Mouse (Mus musculus) hindbrain, embryonic 16.5 days (tissue): ENCODE results near the gene Hils1. TPM values are rescaled to one million over a fixed set of nuclear protein-coding genes. Genes with fewer than 3 reads are reported as not detected.

Source experiments
- ATAC-seq: fragments of 200-750 bp; cut with Nextera tagmentation; 2 replicates; pipeline ENCODE4 v1.8.0; 2017; ENCODE audit warnings: moderate TSS enrichment, moderate library complexity
- H3K27ac ChIP-seq: fragments of 300-500 bp; sonication (generic); 2 replicates; pipeline ENCODE4 v1.5.1; 2014; ENCODE audit warnings: low read depth, mild to moderate bottlenecking, control low read depth, low read length, moderate library complexity
- H3K27me3 ChIP-seq: fragments of 300-500 bp; sonication (generic); replicated peaks from 2 replicates; pipeline ENCODE4 v1.6.1; 2014; ENCODE audit warnings: low read length; ENCODE audit not compliant: control insufficient read depth, insufficient read depth
- H3K36me3 ChIP-seq: fragments of 300-500 bp; sonication (generic); 2 replicates; pipeline ENCODE4 v1.6.1; 2014; ENCODE audit warnings: mild to moderate bottlenecking, low read length, moderate library complexity, mixed read lengths; ENCODE audit not compliant: control insufficient read depth, insufficient read depth
- H3K4me1 ChIP-seq: fragments of 300-500 bp; sonication (generic); 2 replicates; pipeline ENCODE4 v1.6.1; 2014; ENCODE audit warnings: low read depth, low read length; ENCODE audit not compliant: control insufficient read depth, insufficient read depth
- H3K4me2 ChIP-seq: fragments of 300-500 bp; sonication (generic); 2 replicates; pipeline ENCODE4 v1.6.1; 2014; ENCODE audit warnings: mild to moderate bottlenecking, low read length, control low read depth, moderate library complexity
- H3K4me3 ChIP-seq: fragments of 300-500 bp; sonication (generic); 2 replicates; pipeline ENCODE4 v1.5.1; 2014; ENCODE audit warnings: mild to moderate bottlenecking, low read length, control low read depth, moderate library complexity
- H3K9ac ChIP-seq: fragments of 300-500 bp; sonication (generic); 2 replicates; pipeline ENCODE4 v1.6.1; 2014; ENCODE audit warnings: low read depth, mild to moderate bottlenecking, control low read depth, low read length, moderate library complexity
- H3K9me3 ChIP-seq: fragments of 300-500 bp; sonication (generic); 2 replicates; pipeline ENCODE4 v1.6.1; 2014; ENCODE audit warnings: mild to moderate bottlenecking, low read length, moderate library complexity; ENCODE audit not compliant: control insufficient read depth
- WGBS: fragments of 180-500 bp; shearing (Covaris S2); extraction: QIAGEN DNeasy Blood & Tissue Kit; methylation state at CpG from one replicate; pipeline ENCODE4 v1.1.7; 2014; 5-methylcytosine and 5-hydroxymethylcytosine counted together
- polyA plus RNA-seq: library from polyadenylated mRNA; unstranded; fragments of >200 nt; fragmentation: Nextera tagmentation; extraction: Ambion mirVana; gene quantifications from 2 replicates; pipeline ENCODE4 v1.2.1, GENCODE M21; 2015

Gene Hils1
- polyA plus RNA-seq = not detected in 2 replicates

DNA sequence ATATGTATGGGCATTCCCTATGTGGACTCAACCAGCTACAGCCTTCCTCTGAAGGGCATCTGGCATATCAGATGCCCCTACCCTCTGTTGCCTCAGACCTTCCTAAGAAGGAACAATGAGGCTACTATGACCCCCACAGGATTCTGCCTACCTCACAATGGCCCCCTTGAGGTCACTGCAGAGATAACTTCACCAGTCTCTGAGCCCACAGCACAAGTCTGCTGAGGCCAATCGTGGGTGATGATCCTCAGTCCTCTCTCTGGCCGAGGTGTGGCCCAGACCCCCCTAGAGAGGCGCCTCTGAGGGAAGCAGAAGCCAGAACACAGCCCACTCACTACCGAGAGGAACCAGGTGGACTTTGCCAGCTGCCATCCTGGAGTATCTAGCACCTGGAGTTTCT is at the start of gene Hils1:
Hils1 (plus strand) TSS at position 175 of the 400 bp plus-strand sequence.
- H3K9me3 ChIP-seq = no peaks in the 10 kb centered on the region
- no peak within 1 kb of the TSS for H3K9ac ChIP-seq
- no peak for ATAC-seq
- no peaks in the 10 kb centered on the region for H3K27me3 ChIP-seq
- H3K27ac ChIP-seq = no peak within 1 kb of the TSS
- H3K36me3 ChIP-seq = no peaks in the 10 kb centered on the region
- H3K4me3 ChIP-seq = no peak within 1 kb of the TSS
- no peak within 1 kb of the TSS for H3K4me2 ChIP-seq
- H3K4me1 ChIP-seq = no peaks in the 10 kb centered on the region; the same call in 1 of the 2 replicates
- WGBS = 46% methylated on average over 4 of the region's 4 CpGs

DNA sequence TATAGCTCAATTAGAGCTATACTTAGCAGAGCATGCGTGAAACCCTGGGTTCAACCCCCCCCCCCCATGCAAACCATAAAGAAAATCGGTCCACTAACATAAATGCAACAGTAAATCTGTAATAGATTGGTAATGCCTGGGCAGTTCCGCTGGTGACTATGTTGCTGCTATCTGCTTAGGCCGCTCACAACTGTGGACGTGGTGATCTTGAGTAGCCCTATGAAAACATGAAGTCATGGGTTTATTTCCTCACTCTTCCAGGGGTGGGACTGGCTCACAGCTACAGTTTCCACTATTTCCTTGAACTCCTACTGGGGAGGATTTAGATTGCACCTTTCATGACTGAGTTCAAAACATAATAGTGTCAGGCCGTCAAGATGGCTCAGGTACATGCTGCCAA is 49.7 kb upstream of the Hils1 start:
- WGBS = 79% methylated on average over 6 of the region's 6 CpGs
- Histone ChIP-seq H3K4me1 (peaks cover 4% of the 10 kb centered on the region), H3K27me3 (no peaks in the 10 kb centered on the region), H3K36me3 (no peaks in the 10 kb centered on the region), H3K27ac (no peak overlapping the region), H3K4me2 (no peak overlapping the region), H3K9me3 (no peaks in the 10 kb centered on the region), H3K4me3 (no peak overlapping the region), H3K9ac (no peak overlapping the region)
- ATAC-seq = no peak

DNA sequence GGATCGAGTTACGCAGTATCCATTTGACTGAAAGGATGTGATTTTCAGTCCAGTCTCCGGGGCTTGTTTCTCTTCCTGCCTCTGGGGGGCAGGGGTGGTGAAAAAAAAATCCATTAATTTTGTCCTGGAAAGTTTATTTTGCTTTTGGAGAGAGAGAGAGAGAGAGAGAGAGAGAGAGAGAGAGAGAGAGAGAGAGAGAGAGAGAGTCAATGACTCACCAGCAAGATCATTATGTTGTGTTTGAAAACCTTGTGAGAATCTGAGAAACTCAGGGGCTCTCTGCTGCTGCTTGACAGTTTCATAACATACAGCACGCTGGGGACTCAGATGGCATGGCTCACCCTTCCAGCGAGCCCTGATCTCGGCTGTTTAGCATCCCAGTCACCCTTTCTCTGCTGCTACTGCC is 46.4 kb upstream of the Hils1 start:
- Histone ChIP-seq H3K36me3 (no peaks in the 10 kb centered on the region), H3K4me3 (no peak overlapping the region), H3K4me1 (peaks cover 4% of the 10 kb centered on the region; the same call in 1 of the 2 replicates), H3K27me3 (no peaks in the 10 kb centered on the region), H3K9me3 (no peaks in the 10 kb centered on the region), H3K9ac (no peak overlapping the region), H3K4me2 (no peak overlapping the region), H3K27ac (no peak overlapping the region)
- ATAC-seq = no peak
- WGBS = 60% methylated on average over 6 of the region's 6 CpGs

DNA sequence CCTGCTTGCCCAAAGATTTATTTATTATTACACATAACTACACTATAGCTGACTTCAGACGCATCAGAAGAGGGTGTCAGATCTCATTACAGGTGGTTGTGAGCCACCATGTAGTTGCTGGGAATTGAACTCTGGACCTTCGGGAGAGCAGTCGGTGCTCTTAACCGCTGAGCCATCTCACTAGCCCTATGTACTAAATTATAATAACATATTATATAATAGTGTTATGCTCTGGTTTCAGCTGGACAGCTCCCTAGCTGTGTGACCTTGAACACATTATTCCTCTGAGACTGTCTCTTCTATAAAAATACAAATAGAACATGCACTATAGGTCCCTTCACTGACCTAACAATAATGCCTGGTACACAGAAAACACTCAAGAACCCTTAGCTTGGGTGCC is 42.4 kb upstream of the Hils1 start:
- ATAC-seq = no peak
- H3K9me3 ChIP-seq = no peaks in the 10 kb centered on the region
- no peak overlapping the region for H3K9ac ChIP-seq
- WGBS = 96% methylated on average over 4 of the region's 4 CpGs
- H3K27ac ChIP-seq = no peak overlapping the region
- H3K4me3 ChIP-seq = no peak overlapping the region
- no peaks in the 10 kb centered on the region for H3K36me3 ChIP-seq
- 0 out of 2 replicates have a peak, but pooled peaks cover 2% of the 10 kb centered on the region for H3K27me3 ChIP-seq
- H3K4me2 ChIP-seq = no peak overlapping the region
- peaks cover 6% of the 10 kb centered on the region; the same call in 1 of the 2 replicates for H3K4me1 ChIP-seq

DNA sequence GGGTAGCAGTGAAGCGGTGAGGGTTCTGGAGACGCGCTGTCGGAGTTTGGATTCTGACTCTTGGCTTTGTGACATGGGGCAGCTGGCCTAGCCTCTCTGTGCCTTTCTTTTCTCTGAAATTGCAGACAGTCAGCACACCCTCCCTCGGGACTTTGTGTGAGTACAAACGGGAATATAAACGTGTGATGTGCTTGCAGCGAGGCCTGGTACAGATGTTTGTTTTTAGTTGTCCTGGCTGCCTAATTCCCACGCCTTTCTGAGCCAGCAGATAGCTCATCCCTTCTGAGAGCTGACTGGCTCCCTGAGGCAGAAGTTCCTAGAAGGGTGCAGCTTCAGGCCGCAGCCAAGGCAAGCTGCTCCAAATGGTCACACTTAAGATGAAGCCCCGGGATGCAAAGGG is 41.0 kb upstream of the Hils1 start:
- no peaks in the 10 kb centered on the region for H3K36me3 ChIP-seq
- no peak overlapping the region for H3K4me3 ChIP-seq
- WGBS = 71% methylated on average over 11 of the region's 11 CpGs
- H3K27me3 ChIP-seq = 0 out of 2 replicates have a peak, but pooled peaks cover 2% of the 10 kb centered on the region
- H3K9ac ChIP-seq = no peak overlapping the region
- H3K27ac ChIP-seq = no peak overlapping the region
- H3K4me1 ChIP-seq = peaks cover 6% of the 10 kb centered on the region; the same call in 1 of the 2 replicates
- H3K4me2 ChIP-seq = no peak overlapping the region
- no peaks in the 10 kb centered on the region for H3K9me3 ChIP-seq
- no peak for ATAC-seq

DNA sequence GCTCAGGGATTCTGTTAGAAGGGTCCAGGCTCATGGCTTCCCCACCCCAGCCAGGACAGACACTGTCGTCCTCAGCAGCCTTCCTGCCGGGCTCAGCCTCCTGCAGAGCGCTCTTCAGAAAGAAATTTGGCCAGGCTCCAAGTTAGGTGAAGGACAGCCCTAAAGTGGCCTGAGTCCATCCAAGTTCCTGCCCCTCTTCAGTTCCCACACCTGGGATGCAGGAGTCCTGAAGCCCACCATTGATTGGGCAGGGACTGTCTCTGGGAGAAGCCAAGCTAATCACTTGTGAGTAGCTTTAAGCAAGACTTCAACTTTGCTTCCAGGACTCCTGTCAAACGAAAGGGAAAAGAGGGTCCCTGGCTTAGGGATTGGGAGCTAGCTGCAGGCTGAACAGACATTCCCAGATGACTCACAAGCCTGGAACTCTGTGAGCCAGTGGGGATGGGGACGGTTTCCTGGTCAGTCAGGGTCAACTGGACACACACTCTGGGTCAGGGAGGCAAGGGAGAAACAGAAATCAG is 39.6 kb upstream of the Hils1 start:
- H3K27ac ChIP-seq = no peak overlapping the region
- peaks cover 6% of the 10 kb centered on the region; the same call in 1 of the 2 replicates for H3K4me1 ChIP-seq
- no peaks in the 10 kb centered on the region for H3K36me3 ChIP-seq
- H3K4me3 ChIP-seq = no peak overlapping the region
- 21% methylated on average over 5 of the region's 5 CpGs for WGBS
- peaks cover 7% of the 10 kb centered on the region; the same call in 1 of the 2 replicates for H3K27me3 ChIP-seq
- peak overlapping the region; percentile 17; the same call in 1 of the 2 replicates for H3K9ac ChIP-seq
- no peaks in the 10 kb centered on the region for H3K9me3 ChIP-seq
- no peak overlapping the region for H3K4me2 ChIP-seq
- no peak for ATAC-seq

DNA sequence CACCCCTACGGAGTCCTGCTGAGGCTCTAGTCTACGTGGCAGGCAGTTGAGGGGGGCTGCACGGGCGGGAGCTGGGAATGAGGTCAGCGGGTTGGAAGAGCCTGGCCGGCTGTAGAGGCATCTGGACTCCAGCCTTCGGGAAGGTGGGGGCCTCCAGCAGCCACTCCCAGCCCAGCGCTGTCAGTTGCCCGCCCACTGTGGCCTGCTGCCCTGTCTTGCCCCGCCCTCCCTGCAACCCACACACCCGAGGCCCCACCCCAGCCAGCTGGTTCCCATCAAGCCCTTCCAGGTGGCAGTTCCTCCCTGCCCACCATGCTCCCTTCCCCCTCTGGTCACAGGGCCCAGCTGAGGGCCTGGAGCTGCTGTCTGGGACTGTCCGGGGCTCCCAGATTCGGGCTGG is 38.6 kb upstream of the Hils1 start:
- Histone ChIP-seq H3K4me2 (peak overlapping the region; percentile 8; the same call in 1 of the 2 replicates), H3K27ac (no peak overlapping the region), H3K4me3 (no peak overlapping the region), H3K27me3 (peaks cover 15% of the 10 kb centered on the region), H3K9ac (peak overlapping the region; percentile 29; the same call in 1 of the 2 replicates), H3K4me1 (peaks cover 6% of the 10 kb centered on the region; the same call in 1 of the 2 replicates), H3K9me3 (no peaks in the 10 kb centered on the region), H3K36me3 (no peaks in the 10 kb centered on the region)
- WGBS = 10% methylated on average over 13 of the region's 13 CpGs
- ATAC-seq = peak; percentile 68

DNA sequence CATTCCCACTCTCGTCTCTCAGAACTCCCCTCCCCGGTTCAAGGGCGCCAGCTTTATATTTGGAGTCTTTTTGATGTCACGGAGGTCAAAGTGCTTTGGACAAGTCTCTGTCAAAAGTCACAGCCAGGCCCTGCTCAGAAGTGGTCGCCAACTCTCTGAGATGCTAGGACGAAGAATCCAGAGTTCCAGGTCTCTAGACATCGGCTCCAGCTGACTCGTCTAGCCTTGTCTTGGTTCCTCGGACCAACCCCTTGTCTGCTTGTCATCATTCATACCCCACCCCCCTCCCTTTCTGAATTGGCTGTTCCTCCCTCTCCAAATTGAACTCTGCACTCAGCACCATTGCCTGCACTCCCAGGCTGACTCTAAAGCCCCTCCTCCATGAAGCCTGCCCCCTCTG is 37.8 kb upstream of the Hils1 start:
- H3K4me3 ChIP-seq = no peak overlapping the region
- no peak overlapping the region for H3K4me2 ChIP-seq
- peaks cover 16% of the 10 kb centered on the region for H3K27me3 ChIP-seq
- H3K36me3 ChIP-seq = no peaks in the 10 kb centered on the region
- no peak for ATAC-seq
- WGBS = 56% methylated on average over 9 of the region's 9 CpGs
- no peak overlapping the region for H3K9ac ChIP-seq
- no peak overlapping the region for H3K27ac ChIP-seq
- no peaks in the 10 kb centered on the region for H3K9me3 ChIP-seq
- H3K4me1 ChIP-seq = peaks cover 6% of the 10 kb centered on the region; the same call in 1 of the 2 replicates

DNA sequence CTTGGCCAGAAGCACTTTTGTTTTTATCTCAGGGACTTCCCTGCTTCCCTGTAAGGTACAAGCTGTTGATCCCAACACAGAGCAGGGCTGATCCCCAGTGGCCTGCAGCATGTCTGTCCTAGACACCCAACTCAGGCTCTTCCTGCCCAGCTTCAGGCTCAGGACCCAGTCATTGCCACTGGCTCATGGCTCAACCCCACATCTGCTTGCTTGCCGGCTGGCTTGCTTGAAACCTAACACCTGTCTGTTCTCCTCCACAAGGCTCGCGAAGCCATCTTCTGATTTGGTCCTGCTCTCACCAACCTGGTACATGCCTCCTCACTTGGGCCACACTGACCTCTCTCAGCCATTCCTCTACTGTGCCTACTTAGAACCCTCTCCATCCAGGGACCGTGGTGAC is 37.2 kb upstream of the Hils1 start:
- no peaks in the 10 kb centered on the region for H3K9me3 ChIP-seq

More for the DNA sequence above, 37.2 kb upstream of the Hils1 start:
- H3K4me1 ChIP-seq = peaks cover 6% of the 10 kb centered on the region; the same call in 1 of the 2 replicates
- H3K4me3 ChIP-seq = no peak overlapping the region
- no peak overlapping the region for H3K27ac ChIP-seq
- H3K36me3 ChIP-seq = no peaks in the 10 kb centered on the region
- H3K27me3 ChIP-seq = peaks cover 16% of the 10 kb centered on the region
- H3K9ac ChIP-seq = no peak overlapping the region
- H3K4me2 ChIP-seq = no peak overlapping the region
- no peak for ATAC-seq
- 70% methylated on average over 4 of the region's 4 CpGs for WGBS
